Mouse (Mus musculus): ENCODE measurements around the gene Trem2.

DNA sequence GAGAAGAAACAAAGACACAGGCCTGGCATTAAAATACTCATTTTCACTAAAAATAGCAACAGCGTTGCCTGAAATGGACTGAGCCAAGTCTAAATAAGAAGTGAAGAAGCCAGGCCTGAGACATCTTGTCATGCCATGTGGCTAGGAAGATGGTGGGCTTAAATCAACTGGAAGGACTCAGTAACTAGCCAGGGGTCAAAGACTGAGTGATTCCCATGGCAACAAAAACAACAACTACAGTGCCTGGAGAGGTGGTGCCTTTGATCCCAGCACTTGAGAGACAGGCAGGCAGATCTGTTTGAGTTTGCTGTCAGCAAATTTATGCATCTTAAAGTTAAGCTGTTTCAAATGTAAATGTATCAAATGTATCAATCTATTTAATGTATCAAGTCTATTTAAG lies 5.9 kb upstream of the Trem2 start:
- TF ChIP-seq CTCF (IDR thresholded peaks at IDR 0.05; ENCODE audit: low read depth) (no peak), EP300 (optimal IDR thresholded peaks at IDR 0.05) (no peak)

Measured in stomach, postnatal 0 days (tissue).